ENCODE assay signal across 23 mouse cellular contexts in the genomic region with DNA sequence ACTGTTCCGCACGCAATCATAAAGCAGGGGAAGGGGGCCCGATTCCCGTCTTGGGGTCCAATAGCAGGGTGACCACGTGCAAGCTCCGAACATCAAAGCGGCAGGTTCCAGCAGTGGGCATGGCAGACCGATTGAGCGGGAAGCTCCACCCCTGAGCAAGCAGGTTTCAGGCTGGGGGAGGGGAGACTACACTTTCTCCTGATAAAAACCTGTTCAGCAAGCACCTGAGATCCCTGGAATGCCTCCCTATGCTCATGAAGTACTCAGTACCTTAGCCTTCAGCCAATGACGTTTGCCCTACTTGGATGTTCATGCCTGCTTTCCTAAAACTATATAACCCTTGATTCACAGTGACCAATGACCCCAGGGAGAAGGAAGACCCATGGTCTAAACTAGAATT.
DNase-seq lines count a peak whose midpoint lies in the region; ATAC-seq and TF ChIP-seq lines count a peak whose summit lies in the region.
"Had no signal": no experiment of that assay in that cellular context is flagged by ENCODE, and none has a peak within 500 bp of the region (broad histone marks: within the 10 kb centered on the region; RNA-seq: fewer than 3 reads in every experiment).

No protein-coding gene starts in this region.

- no peak for TF ChIP-seq EP300 in lung, postnatal 0 days (IDR thresholded peaks at IDR 0.05)
- TF ChIP-seq EP300 in stomach, postnatal 0 days (optimal IDR thresholded peaks at IDR 0.05), result no peak

- no peaks in the 10 kb centered on the region for H3K36me3 ChIP-seq in kidney, embryonic 15.5 days
- no peaks in the 10 kb centered on the region for H3K36me3 ChIP-seq in lung, postnatal 0 days (ENCODE audit: insufficient read depth, low read length)
- H3K36me3 ChIP-seq in stomach, postnatal 0 days (ENCODE audit: control insufficient read depth, insufficient read depth, low read length), result no peaks in the 10 kb centered on the region
- no peaks in the 10 kb centered on the region for H3K36me3 ChIP-seq in thymus, adult 2 months (ENCODE audit: control insufficient read depth, insufficient read depth, low read length)
- H3K36me3 ChIP-seq: forebrain, embryonic 12.5 days; G1E; limb, embryonic 13.5 days; liver, embryonic 13.5 days; midbrain, embryonic 13.5 days; neural tube, embryonic 13.5 days had no signal

- no peaks in the 10 kb centered on the region for H3K4me1 ChIP-seq in kidney, embryonic 15.5 days
- H3K4me1 ChIP-seq in lung, postnatal 0 days (ENCODE audit: insufficient read depth, low read depth, low read length), result no peaks in the 10 kb centered on the region
- no peaks in the 10 kb centered on the region for H3K4me1 ChIP-seq in stomach, postnatal 0 days (replicated peaks; ENCODE audit: control insufficient read depth, insufficient read depth)
- H3K4me1 ChIP-seq in thymus, adult 2 months (replicated peaks; ENCODE audit: control insufficient read depth, insufficient read depth, low read length), result no peaks in the 10 kb centered on the region
- H3K4me1 ChIP-seq: forebrain, embryonic 12.5 days; limb, embryonic 13.5 days; liver, embryonic 13.5 days; neural tube, embryonic 13.5 days had no signal

- no peaks in the 10 kb centered on the region for H3K27me3 ChIP-seq in kidney, embryonic 15.5 days
- H3K27me3 ChIP-seq in lung, postnatal 0 days (replicated peaks; ENCODE audit: insufficient read depth, low read length), result no peaks in the 10 kb centered on the region
- no peaks in the 10 kb centered on the region for H3K27me3 ChIP-seq in stomach, postnatal 0 days (ENCODE audit: control insufficient read depth, insufficient read depth, low read length)
- no peaks in the 10 kb centered on the region for H3K27me3 ChIP-seq in thymus, adult 2 months (ENCODE audit: control insufficient read depth, insufficient read depth, low read length)
- H3K27me3 ChIP-seq: forebrain, embryonic 12.5 days; limb, embryonic 13.5 days; liver, embryonic 13.5 days; midbrain, embryonic 13.5 days; neural tube, embryonic 13.5 days had no signal

- no peak for TF ChIP-seq POLR2A in thymus, adult 2 months (IDR thresholded peaks at IDR 0.05; ENCODE audit: control insufficient read depth, extremely low read depth, insufficient read depth, low read length, poor library complexity)

- no peak for TF ChIP-seq CTCF in lung, postnatal 0 days (IDR thresholded peaks at IDR 0.05)
- no peak for TF ChIP-seq CTCF in stomach, postnatal 0 days (IDR thresholded peaks at IDR 0.05; ENCODE audit: low read depth)
- no peak for TF ChIP-seq CTCF in thymus, adult 2 months (IDR thresholded peaks at IDR 0.05; ENCODE audit: borderline replicate concordance, control insufficient read depth, extremely low read depth, insufficient read depth, low read length, poor library complexity)

- no peaks in the 10 kb centered on the region for H3K9me3 ChIP-seq in kidney, embryonic 15.5 days (replicated peaks)
- H3K9me3 ChIP-seq in lung, postnatal 0 days (ENCODE audit: low read length), result no peaks in the 10 kb centered on the region
- no peaks in the 10 kb centered on the region for H3K9me3 ChIP-seq in stomach, postnatal 0 days (ENCODE audit: control insufficient read depth, low read length)
- H3K9me3 ChIP-seq: forebrain, embryonic 12.5 days; G1E; limb, embryonic 13.5 days; liver, embryonic 13.5 days; midbrain, embryonic 13.5 days; neural tube, embryonic 13.5 days had no signal

- no peak for DNase-seq in kidney, postnatal 14 days
- DNase-seq in urinary bladder, postnatal 14 days (ENCODE audit: low spot score), result peak; percentile 27
- no peak for DNase-seq in urinary bladder, postnatal 4 days (ENCODE audit: low spot score in 2 of 2)
- DNase-seq in lung, postnatal 0 days (ENCODE audit: low spot score), result peak; percentile 44
- peak; percentile 56 for DNase-seq in stomach, postnatal 0 days (ENCODE audit: low spot score)
- no peak for DNase-seq in thymus, adult 2 months
- no peak for DNase-seq in left cerebral cortex, adult 9 months (ENCODE audit: low spot score in 2 of 2)
- DNase-seq: adrenal gland, postnatal 10 days; cerebellum, postnatal 25 days; embryo, embryonic 11 days; gastrocnemius, postnatal 14 days; kidney, adult 9 months; liver, embryonic 13.5 days; thymus, postnatal 14 days had no signal

- no peak for ATAC-seq in kidney, embryonic 15.5 days (replicated peaks; ENCODE audit: low FRiP score)
- ATAC-seq in lung, postnatal 0 days, result peak; percentile 67
- ATAC-seq in stomach, postnatal 0 days (ENCODE audit: low FRiP score, low TSS enrichment), result peak; percentile 84
- ATAC-seq: activated CD4-positive, CD25-positive, alpha-beta regulatory T cell, adult 4 months; CD4-positive, CD25-positive, alpha-beta regulatory T cell, adult 4 months; hindbrain, postnatal 0 days; midbrain, embryonic 13.5 days had no signal

- no peak overlapping the region for H3K27ac ChIP-seq in kidney, embryonic 15.5 days
- H3K27ac ChIP-seq in lung, postnatal 0 days (ENCODE audit: low read length), result no peak overlapping the region
- no peak overlapping the region for H3K27ac ChIP-seq in stomach, postnatal 0 days (replicated peaks)
- no peak overlapping the region for H3K27ac ChIP-seq in thymus, adult 2 months (ENCODE audit: control insufficient read depth, insufficient read depth, low read length)
- H3K27ac ChIP-seq: forebrain, embryonic 12.5 days; hindbrain, postnatal 0 days; limb, embryonic 13.5 days; liver, embryonic 13.5 days; midbrain, embryonic 13.5 days; neural tube, embryonic 13.5 days had no signal

- H3K4me2 ChIP-seq in kidney, embryonic 15.5 days, result 0 out of 2 replicates have a peak overlapping the region, but pooled peaks have one; percentile 3
- H3K4me2 ChIP-seq in lung, postnatal 0 days (replicated peaks; ENCODE audit: low read depth, low read length), result no peak overlapping the region
- H3K4me2 ChIP-seq in stomach, postnatal 0 days (replicated peaks; ENCODE audit: low read depth), result no peak overlapping the region
- H3K4me2 ChIP-seq: forebrain, embryonic 12.5 days; limb, embryonic 13.5 days; liver, embryonic 13.5 days; midbrain, embryonic 13.5 days; neural tube, embryonic 13.5 days had no signal

- no peak overlapping the region for H3K4me3 ChIP-seq in kidney, embryonic 15.5 days (replicated peaks)
- H3K4me3 ChIP-seq in lung, postnatal 0 days (ENCODE audit: low read depth, low read length), result no peak overlapping the region
- H3K4me3 ChIP-seq in stomach, postnatal 0 days (ENCODE audit: low read depth, low read length), result no peak overlapping the region
- no peak overlapping the region for H3K4me3 ChIP-seq in thymus, adult 2 months (ENCODE audit: control insufficient read depth, insufficient read depth, low read length)
- H3K4me3 ChIP-seq: forebrain, embryonic 12.5 days; limb, embryonic 13.5 days; liver, embryonic 13.5 days; midbrain, embryonic 13.5 days; neural tube, embryonic 13.5 days had no signal

- 34% methylated on average over 10 of the region's 10 CpGs for WGBS in kidney, embryonic 15.5 days
- WGBS in lung, postnatal 0 days, result 26% methylated on average over 10 of the region's 10 CpGs
- WGBS in stomach, postnatal 0 days, result 25% methylated on average over 10 of the region's 10 CpGs
- WGBS in thymus, adult 2 months, result 44% methylated on average over 10 of the region's 10 CpGs

- no peak overlapping the region for H3K9ac ChIP-seq in kidney, embryonic 15.5 days
- H3K9ac ChIP-seq in lung, postnatal 0 days (replicated peaks; ENCODE audit: low read depth), result no peak overlapping the region
- H3K9ac ChIP-seq in stomach, postnatal 0 days (ENCODE audit: low read length), result no peak overlapping the region
- H3K9ac ChIP-seq: forebrain, embryonic 12.5 days; limb, embryonic 13.5 days; liver, embryonic 13.5 days; midbrain, embryonic 13.5 days; neural tube, embryonic 13.5 days had no signal

Comparison
In these comparisons a context has a peak if more than half of its experiments do, and no peak if none do; other contexts are left out.
1. DNase-seq: peak in urinary bladder, postnatal 14 days (single experiment), lung, postnatal 0 days (single experiment) and stomach, postnatal 0 days (single experiment); none in kidney, postnatal 14 days (single experiment), urinary bladder, postnatal 4 days (0 of 2), thymus, adult 2 months (single experiment) and left cerebral cortex, adult 9 months (0 of 2).